Mouse (Mus musculus) spleen, embryonic (tissue): ENCODE measurements around the gene Atp7a.

Experiments
- CTCF ChIA-PET: fragments of 350-600 bp; sonication (Branson Sonifier 250); formaldehyde crosslinking; loops from one replicate; lab custom pipeline; 2022; lab: Charles Lee

The Atp7a gene

GRCm38 (mm10) chrX:106165089-106165488, 138.0 kb downstream of the Atp7a start:
- CTCF ChIA-PET, result no interaction called here

GRCm38 (mm10) chrX:106171106-106171852, 144.2 kb downstream of the Atp7a start:
- CTCF ChIA-PET, result no interaction called here

GRCm38 (mm10) chrX:106171853-106172154, 144.7 kb downstream of the Atp7a start:
- CTCF ChIA-PET, result no interaction called here
